Mouse (Mus musculus): Measurements from ENCODE around the gene Atp6v0d1. TPM values are rescaled to one million over a fixed set of nuclear protein-coding genes. Genes with fewer than 3 reads are reported as not detected.

The Atp6v0d1 gene
- polyA plus RNA-seq, 1 experiment from 2014 or later, result 74.6 TPM

DNA sequence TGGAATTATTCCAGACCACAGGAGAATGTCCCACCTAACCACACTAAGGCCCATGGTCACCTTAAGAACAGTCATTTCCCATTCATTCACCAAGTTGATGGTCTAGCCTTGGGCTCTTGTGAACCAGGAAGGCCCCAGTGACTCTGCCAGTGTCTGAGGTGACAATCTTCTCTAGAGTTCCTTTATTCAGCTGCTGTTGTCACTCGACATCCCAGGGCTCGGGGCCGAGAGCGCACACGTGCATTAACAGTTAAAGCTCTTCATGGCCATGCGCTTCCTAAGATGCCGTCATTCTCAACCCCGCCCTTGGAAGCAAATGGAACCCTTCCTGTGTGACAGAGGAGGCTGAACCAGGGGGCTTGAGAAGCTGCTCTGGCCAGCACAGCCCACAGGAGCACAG is 83.7 kb downstream of the Atp6v0d1 start:
- Histone ChIP-seq H3K27me3 (ENCODE audit: insufficient read depth, low read length) (no peaks in the 10 kb centered on the region), H3K9me3 (ENCODE audit: low read depth, low read length) (no peaks in the 10 kb centered on the region), H3K27ac (ENCODE audit: low read depth) (no peak overlapping the region), H3K4me3 (ENCODE audit: low read depth, low read length) (no peak overlapping the region), H3K4me2 (no peak overlapping the region), H3K4me1 (ENCODE audit: insufficient read depth) (no peaks in the 10 kb centered on the region), H3K9ac (no peak overlapping the region), H3K36me3 (ENCODE audit: insufficient read depth) (peaks cover 26% of the 10 kb centered on the region)
- 69% methylated on average over 8 of the region's 8 CpGs for WGBS
- no peak for ATAC-seq (ENCODE audit: insufficient read depth)
- no peak for TF ChIP-seq CTCF (IDR thresholded peaks at IDR 0.05; ENCODE audit: low read depth)
- no peak for DNase-seq

DNA sequence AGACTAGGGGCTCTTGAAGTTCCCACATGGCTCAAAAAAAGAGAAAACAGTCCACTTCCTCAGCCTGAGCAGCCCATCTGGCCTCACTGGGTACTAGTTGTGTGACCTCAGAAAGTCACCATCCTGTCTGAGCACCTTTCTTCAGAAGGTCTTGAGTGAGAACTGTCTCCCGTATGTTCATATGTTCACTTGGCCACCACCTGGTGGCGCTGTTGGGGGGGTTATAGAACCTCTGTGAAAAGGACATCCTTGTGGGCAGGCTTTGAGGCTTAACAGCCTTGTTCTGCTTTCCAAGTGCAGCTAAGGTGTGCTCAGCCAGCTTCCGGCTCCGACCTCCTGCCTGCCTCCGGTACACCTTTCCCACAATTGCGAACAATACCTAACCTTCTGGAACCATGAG is 84.4 kb downstream of the Atp6v0d1 start:
- ATAC-seq (ENCODE audit: insufficient read depth) (no peak), DNase-seq (peak; percentile 69)
- H3K4me1 ChIP-seq (ENCODE audit: insufficient read depth), result no peaks in the 10 kb centered on the region
- no peak overlapping the region for H3K9ac ChIP-seq
- no peak overlapping the region for H3K4me2 ChIP-seq
- peaks cover 29% of the 10 kb centered on the region for H3K36me3 ChIP-seq (ENCODE audit: insufficient read depth)
- no peak overlapping the region for H3K4me3 ChIP-seq (ENCODE audit: low read depth, low read length)
- peak overlapping the region; percentile 67 for H3K27ac ChIP-seq (ENCODE audit: low read depth)
- H3K9me3 ChIP-seq (ENCODE audit: low read depth, low read length), result no peaks in the 10 kb centered on the region
- H3K27me3 ChIP-seq (ENCODE audit: insufficient read depth, low read length), result no peaks in the 10 kb centered on the region
- TF ChIP-seq CTCF (IDR thresholded peaks at IDR 0.05; ENCODE audit: low read depth), result peak; percentile 70
- 70% methylated on average over 6 of the region's 6 CpGs for WGBS

DNA sequence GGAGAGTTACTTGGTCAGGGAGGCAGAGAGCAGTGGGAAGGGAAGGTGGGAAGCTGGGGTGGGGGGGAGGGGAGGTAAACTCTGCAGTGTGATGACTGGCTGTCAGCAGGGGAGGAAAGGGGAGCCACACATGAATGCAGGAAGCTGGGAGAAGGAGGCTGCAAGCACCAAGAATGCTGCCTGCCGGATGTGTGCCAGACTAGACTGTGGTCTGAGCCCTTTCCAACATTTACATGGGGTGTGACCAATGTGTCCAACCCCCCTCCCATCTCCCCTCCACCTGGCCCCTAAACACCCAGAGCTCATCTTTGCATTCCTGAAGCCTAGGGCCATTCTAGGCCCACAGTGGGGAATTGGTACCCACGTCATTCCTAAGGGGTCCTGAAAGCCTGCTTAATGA is 84.8 kb downstream of the Atp6v0d1 start:
- Histone ChIP-seq H3K9me3 (ENCODE audit: low read depth, low read length) (no peaks in the 10 kb centered on the region), H3K27me3 (ENCODE audit: insufficient read depth, low read length) (no peaks in the 10 kb centered on the region), H3K27ac (ENCODE audit: low read depth) (peak overlapping the region; percentile 67), H3K9ac (no peak overlapping the region; the same call in 1 of the 2 replicates), H3K36me3 (ENCODE audit: insufficient read depth) (peaks cover 33% of the 10 kb centered on the region), H3K4me1 (ENCODE audit: insufficient read depth) (no peaks in the 10 kb centered on the region), H3K4me2 (no peak overlapping the region), H3K4me3 (ENCODE audit: low read depth, low read length) (no peak overlapping the region)
- 19% methylated on average over 2 of the region's 2 CpGs for WGBS
- DNase-seq (peak; percentile 51), ATAC-seq (ENCODE audit: insufficient read depth) (peak; percentile 16; the same call in 1 of the 2 replicates)
- TF ChIP-seq CTCF (IDR thresholded peaks at IDR 0.05; ENCODE audit: low read depth), result no peak

DNA sequence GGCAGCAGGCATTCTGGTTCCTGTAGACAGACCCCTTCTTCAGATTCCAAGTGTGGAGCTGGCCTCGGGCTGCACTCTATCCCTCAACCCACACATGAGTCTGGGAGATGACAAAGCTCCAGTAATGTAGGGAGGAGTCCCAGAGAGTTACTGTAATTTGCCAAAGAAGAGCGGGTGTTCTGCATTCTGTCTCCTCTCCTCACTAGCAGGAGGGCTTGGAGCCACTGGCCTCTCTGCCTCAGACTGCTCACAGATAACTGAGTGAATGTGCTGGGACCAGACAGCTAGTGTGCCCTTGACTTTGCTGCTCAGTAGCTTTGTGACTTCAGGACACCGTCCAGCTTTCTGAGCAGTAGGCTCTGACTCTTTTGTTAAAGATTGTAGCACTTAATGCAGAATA is 88.1 kb downstream of the Atp6v0d1 start:
- no peak for ATAC-seq (ENCODE audit: insufficient read depth)
- peaks cover 18% of the 10 kb centered on the region for H3K4me1 ChIP-seq (ENCODE audit: insufficient read depth)

DNA sequence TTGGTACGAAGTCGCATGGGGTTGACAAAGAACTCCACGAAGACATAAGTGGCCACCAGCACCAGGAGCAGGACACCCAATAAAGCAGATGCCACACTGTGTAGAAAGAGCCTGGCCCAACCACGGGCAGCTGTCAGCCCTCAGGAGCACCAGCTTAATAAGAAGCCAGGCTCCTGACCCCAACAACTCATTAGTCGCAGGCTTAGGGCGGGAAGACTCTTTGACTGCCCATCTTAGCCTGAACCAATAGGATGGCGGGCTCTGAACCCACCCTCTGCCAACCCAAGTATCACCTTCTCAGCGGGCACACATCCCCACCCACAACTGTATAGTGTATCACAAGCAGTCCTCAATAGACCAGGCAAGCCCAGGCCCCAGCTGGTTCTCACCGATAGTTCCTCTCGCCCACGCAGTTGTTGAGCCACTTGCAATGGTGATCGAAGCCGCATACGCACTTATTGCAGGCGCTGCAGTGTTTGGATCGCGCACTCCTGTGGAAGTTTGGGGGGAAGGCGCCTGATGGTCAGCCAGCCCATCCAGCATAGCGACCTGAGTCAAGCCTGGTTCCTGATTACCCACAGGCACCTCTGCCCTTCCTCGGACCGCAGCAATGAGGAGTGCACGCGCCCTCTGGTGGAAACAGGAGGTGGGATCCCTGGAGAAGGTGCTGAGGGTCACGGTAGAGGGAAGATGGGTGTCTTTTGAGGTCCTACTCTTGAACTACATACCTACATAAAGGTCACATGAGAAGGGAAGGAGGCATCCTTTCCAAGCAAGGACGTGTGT is 89.0 kb downstream of the Atp6v0d1 start:
- no peak overlapping the region for H3K27ac ChIP-seq (ENCODE audit: low read depth)

More for the DNA sequence above, 88.1 kb downstream of the Atp6v0d1 start:
- Histone ChIP-seq H3K27ac (ENCODE audit: low read depth) (no peak overlapping the region), H3K4me3 (ENCODE audit: low read depth, low read length) (no peak overlapping the region), H3K27me3 (ENCODE audit: insufficient read depth, low read length) (0 out of 2 replicates have a peak, but pooled peaks cover 6% of the 10 kb centered on the region), H3K9ac (no peak overlapping the region), H3K4me2 (no peak overlapping the region), H3K36me3 (ENCODE audit: insufficient read depth) (peaks cover 44% of the 10 kb centered on the region), H3K9me3 (ENCODE audit: low read depth, low read length) (no peaks in the 10 kb centered on the region)
- no peak for DNase-seq
- WGBS, result 79% methylated on average over 3 of the region's 3 CpGs
- TF ChIP-seq CTCF (IDR thresholded peaks at IDR 0.05; ENCODE audit: low read depth), result no peak

DNA sequence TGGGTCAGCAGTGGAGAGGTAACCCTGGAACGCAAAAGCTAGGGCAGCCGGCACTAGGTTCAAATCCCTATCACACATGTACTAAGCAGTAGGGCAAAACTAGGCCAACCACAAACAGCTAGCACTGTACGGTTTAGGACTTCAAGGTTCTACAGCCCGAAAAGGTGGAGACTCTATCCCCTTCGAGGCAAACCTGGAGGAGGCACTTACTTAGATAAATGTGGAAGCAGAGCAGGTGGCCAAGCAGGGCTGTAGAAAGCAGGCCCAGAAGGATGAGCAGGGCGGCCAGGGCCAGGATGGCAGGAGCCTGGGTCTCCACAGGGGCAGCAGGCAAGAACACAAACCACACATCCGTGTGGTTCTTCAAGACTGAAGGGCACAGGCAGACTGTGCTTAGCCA is 89.7 kb downstream of the Atp6v0d1 start:
- no peak overlapping the region for H3K4me3 ChIP-seq (ENCODE audit: low read depth, low read length)
- DNase-seq, result no peak
- H3K4me2 ChIP-seq, result no peak overlapping the region
- 0 out of 2 replicates have a peak, but pooled peaks cover 6% of the 10 kb centered on the region for H3K27me3 ChIP-seq (ENCODE audit: insufficient read depth, low read length)
- ATAC-seq (ENCODE audit: insufficient read depth), result no peak
- no peak for TF ChIP-seq CTCF (IDR thresholded peaks at IDR 0.05; ENCODE audit: low read depth)
- H3K27ac ChIP-seq (ENCODE audit: low read depth), result no peak overlapping the region
- no peak overlapping the region for H3K9ac ChIP-seq
- peaks cover 38% of the 10 kb centered on the region for H3K36me3 ChIP-seq (ENCODE audit: insufficient read depth)
- 90% methylated on average over 7 of the region's 7 CpGs for WGBS
- no peaks in the 10 kb centered on the region for H3K9me3 ChIP-seq (ENCODE audit: low read depth, low read length)
- peaks cover 18% of the 10 kb centered on the region for H3K4me1 ChIP-seq (ENCODE audit: insufficient read depth)

More for the DNA sequence above, 89.0 kb downstream of the Atp6v0d1 start:
- peak; percentile 64 for DNase-seq
- Histone ChIP-seq H3K9me3 (ENCODE audit: low read depth, low read length) (no peaks in the 10 kb centered on the region), H3K4me3 (ENCODE audit: low read depth, low read length) (no peak overlapping the region), H3K27me3 (ENCODE audit: insufficient read depth, low read length) (0 out of 2 replicates have a peak, but pooled peaks cover 6% of the 10 kb centered on the region), H3K4me1 (ENCODE audit: insufficient read depth) (peaks cover 18% of the 10 kb centered on the region), H3K4me2 (no peak overlapping the region), H3K36me3 (ENCODE audit: insufficient read depth) (peaks cover 42% of the 10 kb centered on the region), H3K9ac (no peak overlapping the region)
- TF ChIP-seq CTCF (IDR thresholded peaks at IDR 0.05; ENCODE audit: low read depth), result peak; percentile 93
- WGBS, result 39% methylated on average over 25 of the region's 25 CpGs
- ATAC-seq (ENCODE audit: insufficient read depth), result no peak

DNA sequence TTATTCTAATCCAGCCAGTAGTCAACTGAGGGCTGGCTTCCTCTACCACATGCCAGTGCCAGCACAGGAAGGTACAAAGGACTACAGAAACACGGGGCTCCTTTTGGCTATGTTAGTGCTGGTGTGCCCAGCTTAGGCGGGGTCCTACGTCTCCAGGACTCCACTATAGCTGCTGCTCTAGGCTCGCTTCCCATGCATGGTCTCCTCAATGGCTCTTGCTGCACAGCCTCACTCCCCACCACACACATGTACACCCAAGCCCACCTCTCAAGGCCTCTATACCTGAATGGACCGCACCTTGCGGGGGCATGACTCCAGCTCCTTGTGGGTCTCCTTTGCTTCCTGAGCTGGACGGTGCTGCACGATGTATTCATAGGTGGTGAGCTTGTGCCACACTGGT is 90.1 kb downstream of the Atp6v0d1 start:
- H3K9ac ChIP-seq, result no peak overlapping the region
- peaks cover 38% of the 10 kb centered on the region for H3K36me3 ChIP-seq (ENCODE audit: insufficient read depth)
- TF ChIP-seq CTCF (IDR thresholded peaks at IDR 0.05; ENCODE audit: low read depth), result no peak
- H3K9me3 ChIP-seq (ENCODE audit: low read depth, low read length), result no peaks in the 10 kb centered on the region
- 90% methylated on average over 8 of the region's 8 CpGs for WGBS
- ATAC-seq (ENCODE audit: insufficient read depth), result no peak
- 0 out of 2 replicates have a peak, but pooled peaks cover 6% of the 10 kb centered on the region for H3K27me3 ChIP-seq (ENCODE audit: insufficient read depth, low read length)
- no peak overlapping the region for H3K4me3 ChIP-seq (ENCODE audit: low read depth, low read length)
- no peak overlapping the region for H3K4me2 ChIP-seq
- DNase-seq, result no peak
- H3K4me1 ChIP-seq (ENCODE audit: insufficient read depth), result peaks cover 18% of the 10 kb centered on the region
- no peak overlapping the region for H3K27ac ChIP-seq (ENCODE audit: low read depth)
